Mouse (Mus musculus) brown adipose tissue, adult 24 weeks (tissue): ENCODE measurements around the gene Frmd8. TPM values are rescaled to one million over a fixed set of nuclear protein-coding genes. Genes with fewer than 3 reads are reported as not detected.

Experiments
- polyA plus RNA-seq: library from polyadenylated mRNA; stranded (reverse); fragments of >200 nt; gene quantifications from 2 replicates; pipeline ENCODE4 v1.2.4, GENCODE M21; 2012; ENCODE audit not compliant: missing spikeins, insufficient read depth, insufficient read length

The Frmd8 gene
- polyA plus RNA-seq, 1 experiment = 6.6 TPM

Other genes with a start within 250 kb of the Frmd8 start
- 22.8 and 24.6 TPM in 2 replicates for gene Rela, start 237.8 kb downstream of the Frmd8 start, polyA plus RNA-seq
- gene Sipa1, start 211.6 kb downstream of the Frmd8 start, polyA plus RNA-seq = 10.0 and 11.6 TPM in 2 replicates
- gene Map3k11, start 186.5 kb downstream of the Frmd8 start, polyA plus RNA-seq = 14.9 and 24.5 TPM in 2 replicates
- gene Pcnx3, start 186.4 kb downstream of the Frmd8 start, polyA plus RNA-seq = 19.6 and 26.2 TPM in 2 replicates
- gene Kcnk7, start 170.9 kb downstream of the Frmd8 start, polyA plus RNA-seq = not detected in 2 replicates
- gene Ehbp1l1, start 149.0 kb downstream of the Frmd8 start, polyA plus RNA-seq = 45.3 and 47.1 TPM in 2 replicates
- 55.7 and 58.4 TPM in 2 replicates for gene Fam89b, start 145.6 kb downstream of the Frmd8 start, polyA plus RNA-seq
- gene Ltbp3, start 134.4 kb downstream of the Frmd8 start, polyA plus RNA-seq = 59.4 and 101 TPM in 2 replicates
- 49.2 and 54.3 TPM in 2 replicates for gene Scyl1, start 103.9 kb downstream of the Frmd8 start, polyA plus RNA-seq
- 2.3 and 2.4 TPM in 2 replicates for gene Slc25a45, start 2.5 kb upstream of the Frmd8 start, polyA plus RNA-seq
- gene Tigd3, start 18.9 kb upstream of the Frmd8 start, polyA plus RNA-seq = not detected in 2 replicates
- gene Dpf2, start 37.7 kb upstream of the Frmd8 start, polyA plus RNA-seq = 22.6 and 36.6 TPM in 2 replicates
- gene Cdc42ep2, start 49.5 kb upstream of the Frmd8 start, polyA plus RNA-seq = 4.0 and 5.4 TPM in 2 replicates
- gene Pola2, start 88.9 kb upstream of the Frmd8 start, polyA plus RNA-seq = 6.5 and 7.0 TPM in 2 replicates
- gene Slc22a20, start 110.9 kb upstream of the Frmd8 start, polyA plus RNA-seq = not detected in 2 replicates
- gene Capn1, start 140.6 kb upstream of the Frmd8 start, polyA plus RNA-seq = 14.2 and 15.9 TPM in 2 replicates
- gene Syvn1, start 171.3 kb upstream of the Frmd8 start, polyA plus RNA-seq = 14.8 and 17.4 TPM in 2 replicates
- 53.6 and 56.4 TPM in 2 replicates for gene Mrpl49, start 182.5 kb upstream of the Frmd8 start, polyA plus RNA-seq
- 701 and 753 TPM in 2 replicates for gene Fau, start 182.6 kb upstream of the Frmd8 start, polyA plus RNA-seq
- gene Znhit2, start 185.9 kb upstream of the Frmd8 start, polyA plus RNA-seq = 9.8 and 11.3 TPM in 2 replicates
- gene Tm7sf2, start 193.1 kb upstream of the Frmd8 start, polyA plus RNA-seq = 7.3 and 15.5 TPM in 2 replicates
- 25.0 and 25.8 TPM in 2 replicates for gene Vps51, start 202.0 kb upstream of the Frmd8 start, polyA plus RNA-seq
- not detected in 2 replicates for gene Tmem262, start 204.8 kb upstream of the Frmd8 start, polyA plus RNA-seq
- gene Gm28374, start 207.0 kb upstream of the Frmd8 start, polyA plus RNA-seq = not detected in 2 replicates
- 14.0 and 20.5 TPM in 2 replicates for gene Zfpl1, start 209.7 kb upstream of the Frmd8 start, polyA plus RNA-seq
- not detected in 2 replicates for gene Cdca5, start 209.7 kb upstream of the Frmd8 start, polyA plus RNA-seq
- not detected in 2 replicates for gene AC131692.1, start 219.1 kb upstream of the Frmd8 start, polyA plus RNA-seq
- gene Naaladl1, start 230.5 kb upstream of the Frmd8 start, polyA plus RNA-seq = not detected in 2 replicates
- 5.7 and 6.8 TPM in 2 replicates for gene Sac3d1, start 243.4 kb upstream of the Frmd8 start, polyA plus RNA-seq